Mouse (Mus musculus) midbrain, embryonic 11.5 days (tissue): Measurements from ENCODE around the gene Atxn1. TPM values are rescaled to one million over a fixed set of nuclear protein-coding genes. Genes with fewer than 3 reads are reported as not detected.

Experiments
- ATAC-seq: fragments of 200-750 bp; cut with Nextera tagmentation; 2 replicates; pipeline ENCODE4 v1.8.0; 2017; ENCODE audit warnings: moderate TSS enrichment, moderate library complexity; ENCODE audit not compliant: low FRiP score
- DNase-seq: peaks from one replicate; pipeline ENCODE4 v3.0.0; 2015; ENCODE audit warnings: low spot score; ENCODE audit errors: missing footprints
- H3K27ac ChIP-seq: fragments of 300-500 bp; sonication (generic); 2 replicates; pipeline ENCODE4 v1.5.1; 2014; ENCODE audit warnings: low read depth, low read length
- H3K27me3 ChIP-seq: fragments of 300-500 bp; sonication (generic); 2 replicates; pipeline ENCODE4 v1.6.1; 2014; ENCODE audit warnings: mild to moderate bottlenecking, low read length, moderate library complexity, mixed read lengths; ENCODE audit not compliant: control insufficient read depth, insufficient read depth
- H3K36me3 ChIP-seq: fragments of 300-500 bp; sonication (generic); 2 replicates; pipeline ENCODE4 v1.6.1; 2014; ENCODE audit warnings: mild to moderate bottlenecking, low read length, moderate library complexity, mixed read lengths; ENCODE audit not compliant: control insufficient read depth, insufficient read depth
- H3K4me1 ChIP-seq: fragments of 300-500 bp; sonication (generic); 2 replicates; pipeline ENCODE4 v1.6.1; 2014; ENCODE audit warnings: low read length; ENCODE audit not compliant: control insufficient read depth, insufficient read depth
- H3K4me2 ChIP-seq: fragments of 300-500 bp; sonication (generic); 2 replicates; pipeline ENCODE4 v1.6.1; 2014; ENCODE audit warnings: mild to moderate bottlenecking, moderate library complexity
- H3K4me3 ChIP-seq: fragments of 300-500 bp; sonication (generic); 2 replicates; pipeline ENCODE4 v1.5.1; 2014; ENCODE audit warnings: low read depth, low read length
- H3K9ac ChIP-seq: fragments of 300-500 bp; sonication (generic); 2 replicates; pipeline ENCODE4 v1.6.1; 2014; ENCODE audit warnings: low read length
- H3K9me3 ChIP-seq: fragments of 300-500 bp; sonication (generic); 2 replicates; pipeline ENCODE4 v1.6.1; 2016; ENCODE audit warnings: low read length; ENCODE audit not compliant: control insufficient read depth
- WGBS: fragments of 180-500 bp; shearing (Covaris S2); extraction: QIAGEN DNeasy Blood & Tissue Kit; methylation state at CpG from one replicate; pipeline ENCODE4 v1.1.7; 2014; 5-methylcytosine and 5-hydroxymethylcytosine counted together
- polyA plus RNA-seq: library from polyadenylated mRNA; unstranded; fragments of >200 nt; fragmentation: Nextera tagmentation; extraction: Ambion mirVana; gene quantifications from 2 replicates; pipeline ENCODE4 v1.2.1, GENCODE M21; 2014

The Atxn1 gene
- polyA plus RNA-seq, 1 experiment from 2014 or later = 1.7 TPM

DNA sequence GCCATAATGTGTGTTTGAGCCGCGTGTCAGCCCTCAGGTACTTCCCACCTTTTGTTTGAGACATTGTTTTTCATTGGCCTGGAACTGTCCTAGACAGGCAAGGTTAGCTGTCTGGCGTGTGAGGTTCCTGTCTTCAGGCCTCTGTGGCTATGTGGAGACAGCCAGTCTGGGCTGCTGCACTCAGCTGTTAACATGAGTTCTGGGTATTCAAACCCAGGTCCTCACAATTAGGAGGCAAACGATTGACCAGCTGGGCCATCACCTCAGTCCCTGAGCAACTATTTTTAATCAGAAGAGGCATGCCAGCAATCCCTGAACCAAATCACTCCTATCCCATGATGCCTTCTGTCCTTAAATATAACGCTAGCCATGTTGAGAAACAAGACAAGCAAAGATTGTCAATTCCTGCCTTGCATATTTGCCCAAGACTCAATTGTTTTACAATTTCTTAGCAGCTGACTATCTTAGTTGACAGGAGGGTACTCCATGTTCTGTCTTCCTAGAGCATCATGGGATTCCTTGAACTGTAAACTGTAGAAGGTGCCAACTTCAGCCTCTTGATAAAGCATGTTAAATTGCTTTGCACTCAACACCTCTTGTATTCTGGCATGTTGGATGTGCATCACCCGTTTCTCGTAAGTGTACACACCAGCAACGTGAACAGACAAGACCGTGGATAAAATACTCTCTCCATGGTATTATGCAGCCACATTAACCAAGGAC is 428.9 kb downstream of the Atxn1 start:
- Histone ChIP-seq H3K27me3 (no peaks in the 10 kb centered on the region), H3K27ac (no peak overlapping the region), H3K4me3 (no peak overlapping the region), H3K9me3 (no peaks in the 10 kb centered on the region), H3K4me1 (peaks cover 8% of the 10 kb centered on the region), H3K9ac (no peak overlapping the region), H3K4me2 (no peak overlapping the region), H3K36me3 (no peaks in the 10 kb centered on the region)
- ATAC-seq = no peak
- no peak for DNase-seq
- 91% methylated on average over 9 of the region's 9 CpGs for WGBS

DNA sequence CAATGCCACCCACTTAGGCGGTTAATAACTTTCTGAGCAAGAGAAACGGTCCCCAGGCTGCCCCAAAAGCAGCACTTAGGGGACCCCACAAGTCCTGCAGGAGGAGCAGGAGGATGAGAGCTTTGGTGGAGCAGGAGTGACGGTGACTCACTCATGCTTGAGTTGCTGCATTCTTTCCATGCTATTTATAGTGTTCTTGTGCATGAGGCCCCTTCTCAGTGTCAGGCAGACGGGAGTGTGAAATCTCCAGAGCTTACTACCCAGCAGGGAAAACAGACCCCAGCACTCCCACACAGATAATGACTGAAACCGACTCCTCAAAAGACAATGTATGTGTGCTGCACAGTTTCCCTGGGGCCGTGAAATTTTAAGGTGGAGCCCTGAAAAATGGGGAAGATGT is 434.1 kb downstream of the Atxn1 start:
- Histone ChIP-seq H3K4me1 (peaks cover 7% of the 10 kb centered on the region), H3K27me3 (no peaks in the 10 kb centered on the region), H3K9ac (no peak overlapping the region; the same call in 1 of the 2 replicates), H3K4me2 (no peak overlapping the region), H3K9me3 (no peaks in the 10 kb centered on the region), H3K4me3 (no peak overlapping the region), H3K36me3 (no peaks in the 10 kb centered on the region), H3K27ac (no peak overlapping the region)
- DNase-seq = no peak
- 37% methylated on average over 6 of the region's 6 CpGs for WGBS
- no peak for ATAC-seq

DNA sequence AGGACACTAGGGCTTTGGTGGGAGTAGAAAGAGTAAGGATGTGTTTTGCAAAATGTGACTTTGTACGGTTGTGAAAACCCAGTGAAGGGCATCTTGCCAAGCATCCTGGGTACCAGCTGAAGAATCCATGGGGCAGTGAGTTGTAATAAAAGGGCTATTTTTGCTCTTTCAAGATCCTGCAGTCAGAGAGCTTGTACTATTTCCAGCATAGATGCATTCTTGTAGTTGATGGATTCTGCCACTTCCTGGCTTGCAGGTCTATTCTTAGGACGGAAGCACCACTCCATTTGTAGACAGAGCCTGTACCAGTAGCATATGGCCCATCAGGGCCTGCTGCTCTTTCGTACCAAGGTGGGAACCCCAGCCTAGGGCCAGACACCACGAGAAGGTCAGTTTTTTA is 436.0 kb downstream of the Atxn1 start:
- DNase-seq (no peak), ATAC-seq (no peak)
- Histone ChIP-seq H3K9ac (no peak overlapping the region), H3K4me2 (no peak overlapping the region), H3K4me1 (peaks cover 7% of the 10 kb centered on the region), H3K36me3 (no peaks in the 10 kb centered on the region), H3K4me3 (no peak overlapping the region), H3K27ac (no peak overlapping the region), H3K9me3 (no peaks in the 10 kb centered on the region), H3K27me3 (no peaks in the 10 kb centered on the region)
- WGBS = 91% methylated on average over 4 of the region's 4 CpGs

DNA sequence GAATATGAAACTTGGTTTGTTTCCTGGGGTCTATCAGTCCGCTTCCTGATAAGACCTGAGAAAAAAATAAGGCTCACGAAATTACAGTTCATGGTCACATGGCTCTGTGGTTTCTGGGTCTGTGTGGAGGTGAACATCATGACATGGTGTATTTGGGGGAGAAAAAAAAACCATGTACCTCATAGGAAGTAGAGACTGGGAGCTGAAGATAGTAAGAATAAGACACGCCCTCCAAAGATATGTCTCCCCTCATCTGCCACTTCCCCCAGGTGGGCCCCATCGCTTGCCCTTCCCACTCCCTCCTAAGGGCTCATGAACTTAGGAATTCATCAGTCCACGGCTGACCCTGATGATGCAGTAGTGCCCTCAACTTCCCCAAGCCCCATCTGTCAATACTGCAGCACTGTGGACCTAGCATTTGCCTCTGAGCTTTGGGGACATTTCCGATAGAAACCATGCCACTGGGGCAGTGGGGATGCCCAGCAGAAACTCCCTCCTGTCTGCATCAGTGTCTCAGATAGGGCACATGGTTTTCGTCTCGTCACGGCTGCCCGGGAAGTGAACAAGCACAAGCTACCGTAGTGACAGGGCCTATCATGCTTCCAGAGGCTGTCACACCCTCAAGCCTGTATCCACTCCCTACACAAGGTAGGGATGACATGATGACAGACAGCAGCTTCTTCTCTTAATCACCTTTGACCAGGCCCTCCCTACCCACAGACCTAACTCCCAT is 437.4 kb downstream of the Atxn1 start:
- Histone ChIP-seq H3K4me1 (peaks cover 7% of the 10 kb centered on the region), H3K4me3 (no peak overlapping the region), H3K9me3 (no peaks in the 10 kb centered on the region), H3K4me2 (no peak overlapping the region), H3K36me3 (no peaks in the 10 kb centered on the region), H3K27me3 (no peaks in the 10 kb centered on the region), H3K27ac (no peak overlapping the region), H3K9ac (no peak overlapping the region)
- DNase-seq (peak; percentile 4), ATAC-seq (no peak)
- WGBS = 90% methylated on average over 11 of the region's 11 CpGs

DNA sequence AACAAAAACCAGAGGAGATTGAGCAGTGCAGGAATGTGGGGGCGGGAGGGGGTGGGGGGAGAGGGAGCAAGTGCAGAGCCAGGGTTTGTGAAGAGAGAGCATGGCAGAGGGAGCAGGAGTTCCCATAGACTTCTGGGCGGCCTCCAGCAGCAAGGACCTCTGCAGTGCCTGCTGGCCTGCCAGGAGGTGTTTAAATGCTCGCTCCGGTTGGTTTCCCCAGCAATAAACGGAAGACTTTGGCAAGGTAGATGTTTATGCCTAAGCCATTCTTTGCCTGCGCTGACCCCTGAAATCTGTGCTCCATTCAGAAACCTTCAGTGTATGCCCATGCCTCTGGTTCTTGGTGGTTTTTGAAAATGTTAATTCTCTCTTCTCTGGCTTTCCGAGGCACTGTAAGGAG is 438.6 kb downstream of the Atxn1 start:
- Histone ChIP-seq H3K9me3 (no peaks in the 10 kb centered on the region), H3K27me3 (no peaks in the 10 kb centered on the region), H3K4me1 (peaks cover 7% of the 10 kb centered on the region), H3K36me3 (no peaks in the 10 kb centered on the region), H3K4me3 (no peak overlapping the region), H3K27ac (no peak overlapping the region), H3K9ac (no peak overlapping the region), H3K4me2 (no peak overlapping the region)
- DNase-seq = peak; percentile 83
- WGBS = 34% methylated on average over 7 of the region's 7 CpGs
- ATAC-seq = no peak

DNA sequence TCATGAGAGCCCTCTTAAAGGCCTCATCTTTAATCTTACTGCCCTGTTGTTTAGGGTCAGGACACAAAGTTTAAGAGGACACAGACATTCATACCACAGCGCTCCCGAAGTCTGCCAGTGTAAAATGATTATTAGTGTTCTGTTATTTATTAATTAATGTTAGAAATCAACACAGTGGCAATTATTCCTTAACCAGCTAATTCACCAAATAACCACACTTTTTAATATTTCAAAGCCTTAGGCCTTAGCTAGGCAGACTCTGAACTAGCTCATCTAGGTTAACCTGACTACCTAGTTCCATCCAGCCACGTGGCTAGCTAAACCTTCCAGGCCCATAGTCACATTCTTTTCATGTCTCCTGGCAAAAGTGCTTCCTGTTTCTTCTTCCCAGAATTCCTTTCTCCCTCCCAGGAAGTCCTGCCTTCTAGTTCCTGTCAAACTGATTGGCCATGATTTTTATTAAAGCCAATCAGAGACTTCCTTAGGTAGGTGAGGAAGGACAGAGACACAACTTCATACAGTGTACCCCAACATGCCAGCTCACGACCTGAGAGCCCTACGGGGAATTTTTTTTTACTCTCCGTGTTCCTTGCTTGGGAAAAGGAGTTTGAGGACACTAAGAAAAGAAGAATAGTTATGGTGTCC is 439.9 kb downstream of the Atxn1 start:
- Histone ChIP-seq H3K36me3 (no peaks in the 10 kb centered on the region), H3K27me3 (no peaks in the 10 kb centered on the region), H3K27ac (no peak overlapping the region), H3K4me2 (no peak overlapping the region), H3K9ac (no peak overlapping the region), H3K4me3 (no peak overlapping the region), H3K4me1 (0 out of 2 replicates have a peak, but pooled peaks cover 2% of the 10 kb centered on the region), H3K9me3 (no peaks in the 10 kb centered on the region)
- no peak for ATAC-seq
- 93% methylated on average over 6 of the region's 6 CpGs for WGBS
- DNase-seq = peak; percentile 76

DNA sequence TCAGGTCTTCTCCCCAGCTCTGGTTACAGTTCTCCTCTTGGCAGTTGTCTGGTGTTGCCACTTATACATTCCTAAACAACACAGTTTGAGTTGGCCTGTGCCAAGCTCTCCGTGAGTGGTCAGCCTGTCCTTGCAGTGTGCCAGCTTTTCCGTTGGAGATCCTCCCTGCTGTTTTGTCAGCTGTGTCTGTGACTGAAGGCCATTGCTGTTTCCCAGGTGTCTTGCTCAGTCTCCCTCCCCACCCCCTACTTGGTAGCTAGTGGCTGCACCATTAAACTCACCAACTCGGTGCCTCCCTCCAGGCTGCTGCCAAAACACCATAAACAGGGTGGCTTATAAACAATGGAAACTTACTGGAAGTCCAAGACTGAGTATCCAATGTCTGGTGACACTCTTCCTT is 440.5 kb downstream of the Atxn1 start:
- Histone ChIP-seq H3K9ac (no peak overlapping the region), H3K4me3 (no peak overlapping the region), H3K4me1 (0 out of 2 replicates have a peak, but pooled peaks cover 2% of the 10 kb centered on the region), H3K27ac (no peak overlapping the region), H3K36me3 (no peaks in the 10 kb centered on the region), H3K27me3 (no peaks in the 10 kb centered on the region), H3K9me3 (no peaks in the 10 kb centered on the region), H3K4me2 (no peak overlapping the region)
- WGBS = 72% methylated on average over 3 of the region's 3 CpGs
- peak; percentile 79 for DNase-seq
- ATAC-seq = no peak

DNA sequence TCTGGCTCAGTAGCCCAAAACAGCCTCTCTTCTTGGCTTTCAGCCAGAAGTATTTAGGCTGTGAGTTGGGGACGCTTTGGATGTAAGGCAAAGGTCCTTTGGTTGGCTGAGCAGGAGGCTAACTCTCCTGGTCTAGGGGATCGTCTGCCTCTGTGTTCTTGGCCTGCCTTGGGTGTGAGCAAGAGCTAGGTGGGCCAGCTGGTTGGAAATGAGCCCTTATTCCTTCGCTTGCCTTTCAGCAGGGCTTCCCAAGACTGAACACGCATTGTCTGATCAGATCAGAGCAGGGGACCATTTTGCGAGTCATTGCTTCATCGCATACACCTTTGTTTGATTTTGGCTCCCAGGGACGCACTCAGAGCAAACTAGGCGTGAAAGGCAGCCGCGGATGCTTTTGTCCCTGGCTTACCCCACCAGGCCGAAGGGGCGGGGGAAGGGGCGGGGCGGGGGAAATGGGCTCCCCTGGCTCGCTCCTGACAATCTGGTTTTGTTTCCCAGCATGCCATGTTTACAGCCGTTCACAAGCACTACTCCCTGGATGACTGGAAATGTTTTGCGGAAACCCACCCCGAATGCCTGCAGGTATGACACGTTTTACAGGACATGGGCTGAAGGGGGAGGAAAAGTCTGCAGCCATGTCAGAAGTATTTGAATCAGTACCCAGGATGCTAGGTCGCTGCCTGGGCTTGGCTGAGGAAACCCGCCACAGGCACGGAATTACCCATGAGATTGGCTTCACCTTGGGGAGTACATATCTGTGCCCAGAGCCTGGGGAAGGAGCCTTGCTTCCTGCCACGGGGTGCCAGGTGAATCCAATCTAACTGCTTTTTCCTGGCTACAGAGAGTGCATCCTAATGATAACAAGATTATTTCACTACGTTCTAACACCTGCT is 448.1 kb downstream of the Atxn1 start:
- H3K4me2 ChIP-seq = peak overlapping the region; percentile 53
- no peaks in the 10 kb centered on the region; the same call in 1 of the 2 replicates for H3K27me3 ChIP-seq
- DNase-seq (peak; percentile 97), ATAC-seq (peak; percentile 79)
- H3K27ac ChIP-seq = peak overlapping the region; percentile 14
- H3K4me3 ChIP-seq = peak overlapping the region; percentile 28
- 4% methylated on average over 24 of the region's 24 CpGs for WGBS
- no peaks in the 10 kb centered on the region for H3K36me3 ChIP-seq
- peak overlapping the region; percentile 61 for H3K9ac ChIP-seq
- H3K9me3 ChIP-seq = no peaks in the 10 kb centered on the region
- peaks cover 12% of the 10 kb centered on the region for H3K4me1 ChIP-seq
